Mouse (Mus musculus) WW6 (cell line): ENCODE results near the gene Nfia.

Source experiments
- DNase-seq: peaks from one replicate; pipeline ENCODE4 v3.0.0-alpha.2; 2013; ENCODE audit warnings: low read depth, low spot score

Gene Nfia

GRCm38 (mm10) chr4:98101153-98102096, 328.9 kb downstream of the Nfia start:
- DNase-seq = no peak

DNA sequence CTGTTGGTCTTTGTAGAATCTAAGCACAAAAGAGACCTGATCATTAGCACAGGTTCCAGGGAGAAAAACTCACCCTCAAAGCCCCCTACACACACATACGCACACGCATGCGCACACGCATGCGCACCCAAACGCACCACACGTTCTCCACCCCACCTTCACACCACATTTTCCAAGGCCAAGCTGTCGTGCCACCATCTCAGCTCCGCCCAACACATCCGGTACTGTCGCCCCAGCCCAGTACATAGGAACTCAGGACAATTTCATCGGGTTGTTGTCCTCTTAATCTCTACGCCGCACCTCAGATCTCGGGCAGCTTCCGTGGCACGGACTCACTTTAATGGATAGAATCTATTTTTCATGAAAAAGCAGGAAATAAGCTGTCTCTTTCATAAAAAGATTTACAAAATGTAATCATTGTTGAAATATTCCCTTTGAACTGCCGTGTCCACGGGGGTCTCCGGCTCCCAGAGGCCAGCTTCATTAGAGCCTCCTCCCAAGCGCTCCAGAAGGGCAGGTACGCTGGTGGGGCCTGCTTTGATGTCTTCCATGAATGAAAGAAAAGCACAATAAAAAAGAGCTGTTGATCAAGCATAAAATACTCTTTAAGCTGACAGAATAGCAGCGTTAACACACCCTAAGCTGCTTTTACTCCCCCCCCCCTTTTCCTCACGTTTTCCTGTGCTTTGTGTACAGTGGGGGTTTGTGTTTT, 330.2 kb downstream of the Nfia start:
- DNase-seq = no peak

DNA sequence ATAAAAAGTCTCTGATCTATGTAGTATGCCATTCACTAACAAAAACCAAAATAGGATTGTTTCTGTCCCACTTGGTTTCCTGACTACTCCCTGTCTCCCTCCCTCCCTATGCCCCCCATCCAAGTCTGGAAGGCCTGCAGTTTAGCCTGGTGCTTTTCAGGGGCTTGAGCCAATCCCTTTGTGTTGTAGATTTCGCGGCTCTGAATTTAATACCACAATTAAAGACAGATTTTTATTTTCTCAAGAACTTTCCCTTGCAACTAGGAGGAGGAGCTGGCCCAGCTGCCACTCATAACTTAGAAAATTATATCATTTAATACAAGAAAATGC, 330.8 kb downstream of the Nfia start:
- no peak for DNase-seq

GRCm38 (mm10) chr4:98104161-98104560, 331.6 kb downstream of the Nfia start:
- no peak for DNase-seq

- no peak for DNase-seq
Observed at GRCm38 (mm10) chr4:98104911-98105702, 332.6 kb downstream of the Nfia start.

DNA sequence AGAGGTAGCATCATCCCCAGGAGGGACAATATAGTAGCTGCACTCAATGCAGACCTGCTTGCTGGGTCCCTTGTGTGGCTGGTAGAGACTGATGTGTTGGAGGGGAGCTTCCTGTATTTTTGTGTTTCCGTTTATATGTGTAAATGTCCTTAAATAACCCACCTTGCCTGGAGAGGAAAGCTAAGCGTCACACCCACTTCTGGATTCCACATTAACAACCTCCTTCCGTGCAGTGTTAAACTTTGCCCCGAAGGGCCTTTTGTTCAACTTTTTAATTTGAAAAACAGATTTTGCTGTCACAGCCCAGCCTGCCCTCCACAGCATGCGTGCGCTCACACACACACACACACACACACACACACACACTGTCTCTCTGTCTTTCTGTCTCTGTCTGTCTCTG, 333.4 kb downstream of the Nfia start:
- DNase-seq = no peak

DNA sequence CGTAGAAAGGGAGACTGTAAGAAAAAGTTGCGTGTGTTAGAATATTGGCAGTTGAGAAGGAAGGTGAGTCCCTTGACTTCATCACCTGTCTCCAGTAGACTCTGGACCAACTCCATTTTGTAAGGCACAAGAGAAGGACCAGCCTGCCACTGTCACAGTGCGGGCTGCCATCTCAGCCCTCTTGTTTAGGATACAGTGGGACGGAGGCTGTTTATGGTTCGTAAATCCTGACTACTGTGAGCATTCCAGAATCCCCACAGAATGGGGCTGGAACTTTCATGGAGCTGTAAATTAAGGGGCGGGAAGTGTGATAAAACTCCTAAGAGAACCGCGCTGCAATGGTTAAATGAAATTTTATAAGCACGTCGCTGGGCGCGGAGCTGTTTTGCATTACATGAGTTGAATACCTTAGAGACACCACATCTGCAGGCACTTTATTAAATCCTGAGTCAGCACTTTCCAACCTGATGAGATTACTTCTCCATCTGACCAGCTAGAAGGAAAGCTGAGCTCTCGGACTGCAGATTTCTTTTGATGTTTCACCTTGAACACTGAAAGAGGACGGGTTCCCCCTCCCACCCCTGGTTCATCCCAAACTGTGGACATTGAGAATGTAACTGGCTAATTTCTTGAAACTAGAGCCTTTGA, 334.0 kb downstream of the Nfia start:
- no peak for DNase-seq

DNA sequence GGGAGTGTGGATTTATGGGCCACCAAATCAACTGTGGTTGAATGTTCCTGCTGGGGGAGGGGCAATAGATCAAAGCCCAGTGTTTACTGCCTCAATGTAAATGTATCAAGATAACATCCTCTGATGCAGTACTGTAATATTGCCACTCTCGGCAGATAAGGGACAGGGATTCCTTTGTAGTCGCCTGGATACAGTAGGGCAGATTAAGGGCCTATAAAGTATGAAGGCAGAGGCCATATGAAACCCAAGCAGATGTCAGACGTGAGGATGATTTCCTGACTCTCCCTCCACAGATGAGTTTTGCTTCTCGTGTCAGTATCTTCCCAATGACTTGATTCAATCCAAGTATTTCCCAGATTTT, 334.5 kb downstream of the Nfia start:
- no peak for DNase-seq

GRCm38 (mm10) chr4:98107936-98108675, 335.6 kb downstream of the Nfia start:
- no peak for DNase-seq

GRCm38 (mm10) chr4:98108676-98109016, 336.1 kb downstream of the Nfia start:
- no peak for DNase-seq

DNA sequence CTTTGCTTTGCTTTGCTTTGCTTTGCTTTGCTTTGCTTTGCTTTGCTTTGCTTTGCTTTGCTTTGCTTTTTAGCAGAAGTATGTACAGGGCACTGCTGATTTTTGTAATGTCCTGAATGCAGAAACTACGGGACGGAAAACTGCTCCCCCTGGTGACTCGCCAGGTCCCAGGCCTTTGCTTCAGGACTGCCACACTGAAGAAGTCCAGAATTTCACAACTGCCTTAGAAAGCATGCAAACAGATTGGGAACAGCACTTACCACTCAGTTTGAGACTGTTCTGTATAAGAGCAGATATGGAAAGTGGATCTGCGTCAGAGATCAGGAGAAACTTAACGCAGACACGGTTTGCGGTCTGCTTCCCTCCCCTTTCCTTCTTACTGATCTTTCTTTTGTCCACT, 336.5 kb downstream of the Nfia start:
- DNase-seq = no peak

DNA sequence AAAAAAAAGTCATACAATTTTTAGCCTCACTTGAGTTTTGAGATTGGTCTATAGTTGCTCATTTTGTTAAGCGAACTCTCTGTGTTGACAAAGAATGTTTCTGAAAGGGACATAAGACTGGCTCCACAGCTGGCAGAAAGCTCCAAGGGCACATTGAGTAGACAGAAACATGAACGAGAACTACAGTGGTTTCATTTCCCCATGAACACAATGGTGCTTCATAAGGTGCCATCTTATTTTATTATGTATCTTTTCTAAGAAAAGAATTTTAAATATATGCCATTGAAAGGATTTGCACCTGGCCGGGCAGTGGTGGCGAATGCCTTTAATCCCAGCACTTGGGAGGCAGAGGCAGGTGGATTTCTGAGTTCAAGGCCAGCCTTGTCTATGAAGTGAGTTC, 337.4 kb downstream of the Nfia start:
- DNase-seq = no peak

DNA sequence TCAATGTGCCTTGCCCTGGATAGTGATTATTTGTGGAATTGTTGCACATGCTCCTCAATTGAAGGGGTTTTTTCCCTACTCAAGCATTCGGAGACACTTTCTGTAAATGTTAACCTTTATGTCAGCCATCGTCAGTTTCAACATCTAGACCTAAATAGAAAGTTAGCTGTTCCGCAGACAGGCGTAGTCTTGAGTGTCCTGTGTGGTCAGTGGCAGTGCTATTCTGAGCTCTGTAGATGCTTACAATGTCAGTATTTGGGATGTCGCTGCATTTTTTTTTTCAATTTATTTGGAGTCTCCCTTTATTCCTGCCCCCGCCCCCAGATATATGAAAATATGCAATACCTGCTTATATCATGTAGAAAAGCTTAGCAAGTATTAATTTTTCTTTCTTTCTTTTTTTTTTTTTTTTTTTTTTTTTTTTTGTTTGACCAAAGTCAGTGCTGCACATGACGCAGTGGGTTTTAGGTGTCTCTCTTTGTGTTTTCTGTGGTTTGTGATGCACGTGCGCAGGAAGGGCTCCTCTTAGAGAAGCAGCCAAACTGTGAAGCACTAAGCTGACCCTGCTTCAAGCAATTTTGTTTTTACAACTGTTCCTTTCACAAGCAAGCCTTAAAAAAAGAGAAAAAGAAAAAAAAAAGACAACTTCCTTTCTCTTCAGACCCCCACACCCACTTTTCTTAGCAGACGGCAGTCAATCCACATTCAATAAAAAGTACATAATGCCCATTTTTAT, 340.9 kb downstream of the Nfia start:
- no peak for DNase-seq

GRCm38 (mm10) chr4:98114966-98115365, 342.4 kb downstream of the Nfia start:
- DNase-seq = no peak

DNA sequence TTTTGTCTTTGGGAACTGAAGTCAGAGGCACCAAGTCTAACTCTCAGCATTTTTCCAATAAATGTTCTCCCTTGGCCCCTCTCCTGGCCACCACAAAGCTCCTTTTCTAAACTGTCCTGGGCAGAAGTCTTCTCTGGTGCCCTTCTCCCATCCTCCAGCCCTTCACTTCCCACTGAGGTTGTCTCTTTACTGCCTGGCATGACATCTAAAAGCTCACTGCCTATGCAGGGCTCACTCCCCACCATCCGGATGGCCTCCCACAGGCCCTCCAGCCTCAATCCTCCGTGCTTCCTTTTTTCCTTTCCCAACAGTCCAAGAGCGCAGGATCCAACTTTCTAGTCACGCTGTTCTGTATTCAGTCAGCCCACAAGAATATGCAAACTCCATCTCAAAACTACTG, 342.9 kb downstream of the Nfia start:
- no peak for DNase-seq

DNA sequence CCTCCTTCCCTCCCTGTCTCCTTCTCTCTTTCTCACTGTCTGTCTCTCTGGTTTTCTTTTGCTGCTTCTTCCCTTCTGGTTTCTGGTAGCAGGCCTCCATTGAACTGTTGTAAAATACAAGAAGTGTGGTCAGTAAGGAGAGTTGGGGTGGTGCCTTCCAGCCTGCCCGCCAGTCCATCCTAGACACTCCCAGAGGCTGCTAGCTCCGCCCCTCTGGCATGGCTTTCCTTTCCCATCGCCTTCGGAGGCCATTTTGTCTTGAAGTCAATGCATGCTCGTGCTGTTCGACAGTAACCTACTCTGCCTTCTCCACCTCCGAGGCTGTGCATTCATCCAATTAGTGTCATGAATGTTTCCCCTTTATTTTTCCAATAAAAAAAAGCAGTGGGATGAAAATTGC, 343.5 kb downstream of the Nfia start:
- no peak for DNase-seq

GRCm38 (mm10) chr4:98118126-98118525, 345.6 kb downstream of the Nfia start:
- DNase-seq = no peak

DNA sequence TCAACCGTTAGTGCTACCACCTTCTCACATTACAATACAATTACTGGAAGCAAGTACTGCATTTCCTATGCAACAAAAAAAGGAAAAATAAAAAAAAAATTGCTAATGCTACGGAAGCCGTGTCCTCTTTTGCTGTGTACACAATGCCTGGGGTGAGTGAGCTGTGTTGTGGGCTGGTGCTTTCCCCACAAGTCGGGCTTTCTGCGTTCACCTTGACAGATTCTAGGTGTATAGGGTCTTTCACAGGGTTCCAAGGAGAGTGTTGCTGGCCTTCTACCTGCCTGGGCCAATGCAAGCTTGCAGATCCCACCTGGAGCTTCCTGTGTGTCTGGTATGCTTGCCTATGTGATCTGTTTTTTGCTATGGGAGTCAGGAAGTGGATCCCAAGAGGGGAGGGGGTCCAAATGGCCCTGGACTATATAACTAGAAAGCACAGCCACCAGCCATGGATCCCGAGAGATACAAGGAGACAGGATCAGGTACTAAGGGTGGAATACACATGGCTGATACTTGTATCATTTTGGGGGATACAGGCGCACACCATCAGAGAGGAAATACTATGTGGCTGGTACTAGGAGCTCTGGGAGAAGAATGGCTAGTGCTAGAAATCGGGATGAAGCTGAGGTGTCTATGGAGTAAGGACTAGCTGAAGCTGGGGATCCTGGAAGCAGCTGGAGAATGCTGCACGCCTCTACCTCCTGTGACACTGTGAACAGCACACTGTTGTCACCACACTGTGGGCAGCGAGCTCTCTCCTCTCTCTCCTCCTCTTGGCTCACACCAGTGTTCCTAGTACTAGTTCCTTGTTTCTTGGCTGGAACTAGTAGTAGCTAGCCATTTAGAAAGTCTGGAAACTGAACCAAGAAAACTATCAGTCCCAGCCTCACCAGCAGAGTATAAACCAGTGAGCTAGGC, 346.5 kb downstream of the Nfia start:
- DNase-seq = no peak

DNA sequence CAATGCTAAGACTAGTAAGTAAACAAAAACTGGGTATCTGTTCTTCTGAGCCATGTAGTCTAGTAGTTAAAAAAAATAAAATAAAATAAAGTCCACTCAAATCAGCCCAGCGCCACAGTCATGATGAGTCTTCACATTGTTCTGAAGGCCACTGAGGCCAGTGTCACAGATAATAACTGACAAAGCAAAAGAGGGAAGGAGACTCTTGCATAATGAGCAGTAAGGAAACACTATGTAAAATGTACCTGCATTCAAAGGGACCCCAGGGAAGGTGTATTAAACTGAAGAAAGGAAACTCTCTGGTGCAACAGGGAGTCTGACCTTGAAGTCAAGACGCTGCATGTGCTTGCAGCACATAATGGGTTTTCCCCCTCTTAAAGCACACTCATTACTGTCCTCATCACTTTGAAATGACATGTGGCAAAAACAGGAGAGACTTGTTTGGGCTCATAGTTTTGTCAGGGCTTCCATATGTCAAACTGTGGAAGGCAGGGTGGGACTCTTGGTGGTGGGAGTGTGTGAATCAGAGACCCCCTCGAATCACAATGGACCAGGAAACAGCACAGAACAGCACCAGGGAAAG, 347.5 kb downstream of the Nfia start:
- DNase-seq = no peak
